Mouse (Mus musculus) brain, embryonic 18.5 days (tissue): Measurements from ENCODE around the gene Zfp9.

Experiments
- DNase-seq: peaks from one replicate; pipeline ENCODE4 v3.0.0-alpha.2; 2012; ENCODE audit warnings: low read depth, low spot score

Gene Zfp9

DNA sequence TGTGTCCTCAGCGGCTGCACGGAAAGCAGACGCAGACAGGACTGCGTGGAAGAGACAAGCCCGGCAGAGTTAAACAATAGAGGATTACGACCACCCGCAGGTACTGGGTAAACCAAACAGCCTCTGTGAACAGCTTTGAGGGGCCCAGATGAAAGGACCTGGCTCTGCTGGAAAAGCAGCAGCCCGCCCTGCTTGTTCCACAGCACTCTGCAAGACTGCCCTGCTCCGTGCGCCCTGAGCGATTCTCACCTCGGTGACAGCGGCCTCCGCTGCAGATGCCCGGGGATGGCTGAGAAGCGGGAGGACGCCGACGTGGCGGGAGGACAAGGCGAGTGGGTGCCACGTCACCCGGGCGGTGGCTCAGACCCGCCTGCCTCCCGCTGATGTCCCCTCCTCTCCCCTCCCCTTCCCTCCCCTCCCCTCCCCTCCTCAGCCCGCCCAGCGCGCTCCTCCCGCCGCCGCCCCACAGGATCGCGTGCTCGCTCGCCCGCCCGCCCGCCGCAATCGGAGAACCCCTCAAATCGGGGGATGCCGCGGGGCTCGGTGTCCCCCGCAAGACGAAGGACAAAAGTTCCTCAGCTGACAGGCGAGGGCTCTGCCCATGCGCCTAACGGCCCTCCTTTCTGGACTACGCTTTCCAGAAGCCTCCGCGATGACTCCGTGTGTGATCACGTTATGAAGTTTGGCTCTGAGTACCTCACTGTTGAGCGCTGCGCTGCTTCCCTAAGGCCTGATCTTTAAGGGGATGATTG is at the start of gene Zfp9:
Gene Zfp9, minus strand, starts transcription at position 364 of the 752 bp plus-strand sequence.
- DNase-seq: peak; percentile 73

DNA sequence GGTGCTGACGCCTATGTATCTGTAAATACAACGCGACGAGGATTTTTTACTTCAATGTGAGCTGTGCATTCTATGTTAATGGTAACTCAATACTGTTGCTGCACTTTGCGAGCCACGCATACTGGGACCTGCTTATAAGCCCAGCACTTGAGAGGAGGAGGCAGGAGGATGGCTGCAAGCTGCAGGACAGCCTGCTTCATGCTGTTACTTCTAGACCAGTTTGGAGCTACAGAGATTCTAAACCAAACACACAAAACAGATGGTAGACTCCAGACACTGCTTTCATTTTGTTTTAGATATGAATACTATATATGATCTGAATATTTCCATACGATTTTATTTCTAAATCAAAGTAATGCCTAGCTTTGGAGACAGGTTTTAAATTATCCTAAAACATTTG is 41.5 kb upstream of the Zfp9 start:
- no peak for DNase-seq

DNA sequence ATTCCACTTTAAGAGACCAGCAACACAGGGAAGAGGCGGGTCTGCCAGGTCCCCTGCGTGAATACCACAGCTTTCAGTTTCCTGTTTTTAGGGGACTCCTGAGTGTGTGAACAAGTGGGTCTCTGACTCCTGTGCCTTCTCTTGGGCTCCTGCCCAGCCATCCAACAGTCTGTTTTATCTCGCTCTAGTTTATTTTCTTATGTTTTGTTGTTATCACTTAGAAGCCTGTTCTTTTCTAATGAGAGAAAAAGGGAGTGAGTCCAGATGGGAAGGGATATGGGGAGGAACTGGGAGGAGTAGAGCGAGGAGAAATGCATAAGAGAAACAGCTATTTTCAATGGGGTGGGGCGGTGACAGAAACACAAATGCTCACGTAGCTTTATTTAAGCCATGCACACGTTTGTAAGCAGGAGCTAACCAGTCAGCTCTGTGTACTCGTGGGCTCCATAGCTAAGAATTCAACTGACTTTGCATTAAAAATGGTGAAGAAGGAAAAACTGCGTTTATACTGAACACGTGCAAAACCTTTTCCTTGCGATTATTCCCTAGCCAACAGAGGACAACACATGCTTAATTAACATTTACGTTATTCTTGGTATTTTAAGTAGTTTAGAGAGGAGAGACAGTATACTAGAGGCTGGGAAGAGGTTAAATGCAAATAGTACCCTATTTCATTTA is 34.4 kb upstream of the Zfp9 start:
- no peak for DNase-seq

DNA sequence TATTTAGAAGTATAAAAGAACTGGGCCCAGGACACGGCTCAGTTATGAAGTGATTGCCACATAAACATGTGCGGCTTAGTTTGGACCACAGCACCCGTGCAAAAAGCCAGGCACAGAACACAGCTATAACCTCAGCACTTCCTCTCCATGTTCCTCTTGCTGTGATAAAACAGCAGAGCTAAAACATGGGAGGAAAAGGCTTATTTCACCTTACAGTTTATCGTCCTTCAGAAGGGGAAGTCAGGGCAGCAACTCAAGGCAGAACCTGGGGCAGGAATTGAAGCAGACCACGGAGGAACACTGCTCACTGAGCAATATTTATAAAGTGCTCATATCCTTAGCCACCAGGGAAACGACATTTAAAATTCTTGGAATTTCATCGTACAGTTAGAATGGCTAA is 19.9 kb upstream of the Zfp9 start:
- DNase-seq: no peak

DNA sequence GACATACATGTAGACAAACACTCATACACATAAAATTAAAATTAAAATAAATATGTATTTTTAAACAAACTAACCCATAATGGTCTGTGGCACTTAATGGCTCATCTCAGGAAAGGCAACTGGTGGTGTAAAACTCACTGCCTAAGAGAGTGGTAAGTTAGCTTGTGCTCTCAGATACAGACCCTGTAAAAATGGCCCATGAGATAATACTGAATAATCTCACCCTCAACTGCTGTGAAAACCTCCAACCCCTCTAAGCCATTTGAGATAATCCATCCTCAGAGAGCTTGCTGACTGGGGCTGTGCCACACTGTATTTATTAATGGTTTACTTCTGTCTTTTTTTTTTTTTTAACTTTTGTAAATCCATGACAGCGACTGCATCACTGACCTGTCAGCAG is 3.0 kb upstream of the Zfp9 start:
- DNase-seq: no peak

DNA sequence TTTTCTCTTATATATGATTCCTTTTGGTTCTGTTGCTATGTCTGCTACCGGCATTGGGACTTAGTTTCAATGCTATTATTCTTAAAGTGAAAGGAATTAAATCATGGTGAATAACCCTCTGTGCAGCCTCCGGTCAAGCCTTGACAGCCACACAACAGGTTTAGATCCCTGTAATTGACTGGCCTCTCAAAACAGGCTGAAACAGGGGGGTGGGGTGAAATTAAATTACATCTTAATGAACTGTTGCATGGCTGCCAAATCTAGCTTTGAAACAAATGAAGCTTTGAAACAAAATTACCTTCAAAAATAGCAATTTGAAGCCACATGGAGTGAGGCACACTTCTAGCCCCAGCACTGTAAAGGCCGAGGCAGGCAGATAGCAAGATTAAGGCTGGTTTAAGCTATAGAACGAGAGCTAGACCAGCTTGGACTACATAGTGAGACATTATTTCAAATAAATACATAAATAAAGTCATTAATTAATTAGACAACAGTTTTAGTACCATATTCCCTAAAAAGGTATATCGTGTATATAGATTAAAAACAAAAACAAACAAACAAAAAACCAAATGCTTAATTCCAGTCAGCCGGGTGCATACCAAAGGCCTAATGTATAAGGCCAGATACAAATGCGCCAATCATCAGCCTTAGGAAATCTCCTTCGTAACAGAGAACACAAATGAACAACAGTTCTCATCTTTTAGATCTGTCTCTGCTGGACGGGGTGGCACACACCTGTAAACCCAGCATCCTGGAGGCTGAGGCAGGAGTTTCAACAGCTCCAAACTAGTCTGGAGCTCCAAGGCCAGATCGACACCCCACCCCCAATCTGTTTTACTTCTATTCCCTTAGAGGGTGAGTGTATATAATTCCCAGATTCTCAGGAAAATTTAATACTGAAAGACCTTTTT is 990 bp downstream of the Zfp9 start:
- DNase-seq: no peak

DNA sequence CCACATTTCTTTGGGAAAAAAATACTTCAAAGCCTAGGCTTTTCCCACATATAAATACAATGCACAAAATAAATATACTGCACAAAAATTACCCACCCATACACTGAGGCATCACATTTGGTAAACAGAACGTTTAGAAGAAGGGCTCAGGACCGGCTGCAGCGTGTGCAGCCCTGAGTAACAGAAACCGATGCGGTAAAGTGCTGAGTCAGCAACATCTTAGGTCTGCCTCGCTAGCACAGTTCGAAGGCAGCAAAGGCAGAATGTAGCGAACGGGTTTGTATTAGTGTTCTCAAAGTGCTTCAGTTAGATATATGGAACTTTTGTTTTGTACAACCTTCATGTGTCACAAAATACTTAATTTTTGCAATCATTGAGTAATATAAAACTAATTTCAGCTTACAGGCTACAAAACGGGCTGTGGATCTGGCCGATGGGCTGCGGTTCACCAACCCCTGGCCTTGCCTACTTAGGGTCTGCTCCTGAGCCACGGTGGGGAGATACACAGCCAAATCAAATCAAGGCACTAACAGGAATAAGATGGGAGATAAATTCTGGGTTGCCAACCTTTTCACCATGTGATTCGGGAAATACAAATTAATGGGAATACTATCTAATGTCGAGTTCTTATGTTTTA is 16.9 kb downstream of the Zfp9 start:
- no peak for DNase-seq

DNA sequence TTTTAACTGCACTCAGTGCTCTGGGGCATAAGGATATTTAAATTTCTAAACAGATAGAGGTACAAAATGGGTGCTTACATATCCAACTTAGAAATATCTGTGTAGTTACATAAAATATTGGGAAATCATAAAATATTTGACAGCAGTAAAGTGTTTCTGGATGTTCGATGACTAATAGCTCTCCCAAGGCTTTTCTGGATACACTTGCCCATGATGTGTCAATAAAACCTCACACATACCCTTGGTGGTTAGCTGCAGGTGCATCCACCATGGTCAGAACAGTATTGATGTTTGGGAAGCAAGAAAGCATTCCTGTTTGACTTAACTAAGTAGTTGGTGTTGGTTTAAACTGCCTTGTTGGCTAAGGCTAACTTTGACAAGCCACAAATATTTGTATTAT is 21.4 kb downstream of the Zfp9 start:
- DNase-seq: no peak

DNA sequence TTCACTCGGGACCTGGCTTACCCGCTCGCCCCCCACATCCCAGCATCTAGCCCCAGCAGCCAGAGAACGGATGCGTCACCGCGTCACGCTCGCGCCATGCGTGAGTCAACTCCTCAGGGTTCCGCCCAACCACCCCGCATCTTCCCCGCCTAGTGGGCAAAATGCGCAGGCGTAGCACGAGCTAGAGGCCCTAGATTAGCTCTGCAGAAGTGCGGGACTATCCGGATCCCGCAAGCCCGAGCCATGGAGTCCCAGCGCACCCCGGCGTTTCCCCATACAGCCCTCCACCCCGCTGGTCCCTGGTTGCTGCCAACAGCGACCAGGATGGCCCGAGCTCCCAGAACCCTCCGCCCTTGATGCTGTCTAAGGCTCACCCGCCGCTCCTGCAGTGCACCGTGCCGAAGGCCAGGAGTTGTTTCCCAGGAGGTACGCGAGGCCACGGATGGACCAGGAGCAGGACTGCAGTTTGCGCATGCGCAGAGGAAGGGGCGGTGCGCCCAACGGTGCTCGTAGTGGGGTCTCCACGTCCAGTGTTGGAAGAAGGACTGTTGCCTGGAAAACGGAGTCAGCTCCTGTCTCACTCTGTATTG is 24.0 kb downstream of the Zfp9 start, which contains the start of gene Zfp248:
Gene Zfp248, minus strand, starts transcription at position 487 of the 590 bp plus-strand sequence.
- peak; percentile 89 for DNase-seq

DNA sequence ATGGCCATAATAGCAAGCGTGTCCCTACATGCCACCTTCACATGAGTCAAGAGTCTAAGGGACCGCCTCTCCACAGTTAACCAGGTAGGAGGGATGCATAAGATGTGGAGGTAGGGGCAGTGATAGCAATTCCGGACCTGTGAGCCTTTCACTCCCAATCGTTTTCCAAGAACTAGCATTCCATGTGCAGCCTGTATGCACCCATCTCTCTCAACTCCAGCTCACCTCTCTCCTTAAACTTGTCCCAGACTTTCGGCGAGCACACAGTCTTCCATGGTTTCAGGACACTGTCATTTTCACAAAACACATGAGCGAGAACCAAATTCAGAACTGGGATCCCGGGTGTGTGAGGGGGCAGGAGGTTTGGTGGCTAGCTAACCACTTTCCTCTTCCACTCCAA is 24.7 kb downstream of the Zfp9 start:
- DNase-seq: no peak

DNA sequence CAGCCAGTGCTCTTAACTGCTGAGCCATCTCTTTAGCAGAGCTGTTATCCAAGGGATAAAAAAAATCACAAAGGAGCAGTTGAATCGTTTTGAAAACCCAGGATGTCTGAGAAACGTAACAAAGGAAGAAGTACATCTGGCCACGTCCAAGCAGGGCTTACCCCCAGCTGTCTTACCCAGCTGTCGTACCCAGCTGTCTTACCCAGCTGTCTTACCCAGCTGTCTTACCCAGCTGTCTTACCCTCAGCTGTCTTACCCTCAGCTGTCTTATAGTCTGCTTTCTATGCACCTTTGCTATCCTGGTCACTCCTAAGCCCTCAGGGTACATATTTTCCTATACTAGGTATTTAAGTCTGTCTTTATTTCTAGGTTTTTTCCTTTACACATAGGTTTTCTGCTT is 47.6 kb downstream of the Zfp9 start:
- DNase-seq: no peak

DNA sequence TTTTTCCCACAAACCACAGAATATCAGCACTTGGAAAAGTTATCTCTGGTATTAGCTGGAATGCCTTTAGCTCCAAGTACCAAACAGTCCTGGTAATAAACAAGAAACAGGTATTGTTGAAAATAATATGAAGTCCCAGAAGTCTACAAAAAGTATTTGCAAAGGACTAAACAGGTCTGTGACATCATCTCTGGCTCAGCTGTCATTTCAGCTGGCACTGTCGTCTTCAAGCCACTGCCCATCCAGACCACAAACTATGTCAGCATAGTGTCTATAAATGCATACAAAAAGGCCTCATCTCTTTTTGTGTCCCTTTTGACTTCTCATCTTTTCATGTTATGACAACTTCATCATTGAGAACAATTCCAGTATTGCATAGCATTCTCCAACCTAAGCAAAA is 52.5 kb downstream of the Zfp9 start:
- no peak for DNase-seq

DNA sequence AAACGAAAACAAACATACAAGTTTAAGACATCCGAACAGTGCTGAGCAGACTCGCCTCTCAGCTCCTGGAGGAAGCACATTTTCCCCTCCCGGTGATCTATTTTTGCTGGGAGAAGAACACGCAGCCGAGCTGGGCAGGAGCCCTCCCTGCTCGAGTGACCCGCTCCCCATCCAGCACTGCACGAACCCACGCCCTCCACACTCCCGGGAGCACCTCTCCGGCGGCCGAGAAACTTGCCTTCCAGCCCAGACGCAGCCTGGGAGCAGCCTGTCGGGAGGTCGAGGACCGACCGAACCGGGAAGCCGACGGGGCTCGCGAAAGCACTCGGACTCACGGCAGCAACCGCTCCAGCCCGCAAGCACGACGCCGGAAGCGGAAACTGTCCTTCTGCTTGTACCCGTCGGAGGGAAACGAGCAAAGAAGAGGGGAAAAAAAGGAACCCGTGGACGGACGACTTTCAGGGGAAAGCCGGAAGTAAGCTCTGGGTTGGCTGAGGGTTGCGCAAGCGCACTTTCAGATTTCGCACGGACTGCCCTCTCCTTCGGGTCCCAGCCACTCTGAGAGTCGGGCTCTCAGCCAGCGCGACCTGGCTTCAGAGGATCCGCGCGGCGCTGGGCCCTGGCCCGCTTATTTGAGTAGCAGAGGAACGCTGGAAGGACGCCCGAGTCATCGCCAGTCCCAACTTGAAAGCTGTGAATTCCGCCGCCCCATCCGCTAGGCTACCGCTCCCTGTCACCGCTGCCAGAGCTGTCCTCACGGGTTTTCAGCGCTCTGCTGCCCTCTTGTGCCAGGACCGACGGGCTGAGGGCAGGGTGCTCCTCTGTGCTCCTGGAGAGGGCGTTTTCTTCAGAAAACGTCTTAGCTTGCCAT is 59.8 kb downstream of the Zfp9 start, which contains the start of gene Bms1:
Gene Bms1, minus strand, starts transcription at position 425 of the 871 bp plus-strand sequence.
- peak; percentile 93 for DNase-seq
